Mouse (Mus musculus): ENCODE results near the gene Myo7a. TPM values are rescaled to one million over a fixed set of nuclear protein-coding genes. Genes with fewer than 3 reads are reported as not detected.

Gene Myo7a
- polyA plus RNA-seq, 1 experiment from 2014 or later = 13.5 TPM

DNA sequence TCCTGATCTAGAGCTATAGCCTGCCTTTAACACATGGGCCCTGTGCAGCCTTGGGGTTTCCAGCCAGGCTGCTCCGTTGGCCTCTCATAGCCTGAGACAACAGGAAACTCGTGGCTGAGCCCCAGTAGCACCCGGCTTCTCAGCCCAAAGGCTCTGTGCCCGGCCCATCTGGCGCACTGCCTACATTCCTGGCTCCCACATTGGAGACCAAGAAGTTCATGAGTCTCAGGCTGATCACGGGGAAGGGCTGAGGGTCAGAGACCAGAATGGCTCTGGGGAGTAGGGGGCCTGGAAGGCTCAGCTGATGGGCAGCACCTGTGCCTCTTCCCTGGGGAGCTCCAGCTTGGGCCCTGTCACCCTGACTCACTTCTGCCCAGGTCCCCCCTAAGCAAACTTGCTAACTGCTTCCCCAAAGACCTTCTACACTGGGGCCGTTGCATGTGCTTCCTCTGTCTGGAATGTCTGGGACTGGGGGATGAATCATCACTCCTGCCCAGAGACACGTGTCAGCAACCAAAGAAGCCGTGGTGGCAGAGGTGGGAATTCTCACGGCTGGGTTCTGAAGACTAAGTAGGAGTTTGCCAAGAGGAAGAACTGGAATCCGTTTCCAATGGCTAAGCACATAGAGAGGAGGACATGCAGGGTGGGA, 2.2 kb downstream of the Myo7a start:
- DNase-seq (ENCODE audit: low spot score) (no peak), ATAC-seq (ENCODE audit: insufficient read depth, low FRiP score, low TSS enrichment) (no peak)
- Histone ChIP-seq H3K36me3 (ENCODE audit: control insufficient read depth, insufficient read depth, low read length) (no peaks in the 10 kb centered on the region), H3K4me3 (ENCODE audit: low read depth, low read length) (no peak overlapping the region), H3K9ac (ENCODE audit: low read length) (no peak overlapping the region), H3K27me3 (ENCODE audit: control insufficient read depth, insufficient read depth, low read length) (no peaks in the 10 kb centered on the region), H3K27ac (ENCODE audit: low read depth, low read length) (no peak overlapping the region), H3K9me3 (ENCODE audit: control insufficient read depth, low read length) (no peaks in the 10 kb centered on the region), H3K4me1 (ENCODE audit: control insufficient read depth, insufficient read depth, low read length) (no peaks in the 10 kb centered on the region), H3K4me2 (ENCODE audit: low read depth) (no peak overlapping the region)
- WGBS = 66% methylated on average over 11 of the region's 11 CpGs

DNA sequence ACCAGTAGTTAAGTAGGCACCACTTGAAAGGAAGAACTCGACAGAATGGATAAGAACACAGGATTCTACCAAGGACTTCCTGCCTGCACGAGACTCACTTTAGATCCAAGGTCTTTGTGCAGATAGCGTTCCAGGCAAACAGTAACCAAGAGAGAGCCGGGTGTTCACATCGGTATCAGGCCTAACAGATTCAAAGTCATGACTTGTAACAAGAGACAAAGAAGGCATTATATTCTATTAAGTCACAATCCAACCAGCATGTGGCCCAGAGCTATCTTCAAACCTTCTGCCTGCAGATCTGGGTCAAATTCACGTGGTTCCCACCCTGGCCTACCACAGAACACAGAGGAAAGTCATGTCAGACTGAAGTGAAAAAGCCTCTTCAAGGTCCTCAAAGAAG, 4.7 kb downstream of the Myo7a start:
- H3K4me1 ChIP-seq (ENCODE audit: control insufficient read depth, insufficient read depth, low read length) = no peaks in the 10 kb centered on the region
- ATAC-seq (ENCODE audit: insufficient read depth, low FRiP score, low TSS enrichment) (no peak), DNase-seq (ENCODE audit: low spot score) (no peak)
- H3K27ac ChIP-seq (ENCODE audit: low read depth, low read length) = no peak overlapping the region
- no peaks in the 10 kb centered on the region for H3K27me3 ChIP-seq (ENCODE audit: control insufficient read depth, insufficient read depth, low read length)
- no peaks in the 10 kb centered on the region for H3K9me3 ChIP-seq (ENCODE audit: control insufficient read depth, low read length)
- H3K4me2 ChIP-seq (ENCODE audit: low read depth) = no peak overlapping the region
- no peak overlapping the region for H3K4me3 ChIP-seq (ENCODE audit: low read depth, low read length)
- no peak overlapping the region for H3K9ac ChIP-seq (ENCODE audit: low read length)
- WGBS = 64% methylated on average over 6 of the region's 6 CpGs
- H3K36me3 ChIP-seq (ENCODE audit: control insufficient read depth, insufficient read depth, low read length) = no peaks in the 10 kb centered on the region

DNA sequence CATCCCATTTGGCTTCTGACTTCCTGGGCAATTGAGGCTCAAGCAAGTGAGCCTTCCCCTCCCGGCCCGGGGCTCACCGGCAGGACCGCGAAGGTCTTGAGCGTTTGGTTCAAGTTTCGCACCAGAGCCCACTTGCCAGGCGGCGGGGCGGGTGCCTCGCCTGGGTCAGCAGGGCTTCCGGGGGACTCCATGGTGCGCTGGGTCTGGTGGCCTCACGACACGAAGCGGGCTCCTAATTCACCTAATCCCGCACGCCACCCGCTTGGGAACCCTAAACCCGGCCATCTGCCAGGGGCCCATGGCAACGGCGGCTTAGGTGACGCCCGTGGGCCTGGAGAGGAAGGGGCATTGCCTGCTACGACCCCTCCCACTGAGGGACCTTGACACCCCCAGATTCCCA, 8.1 kb downstream of the Myo7a start:
- WGBS = 9% methylated on average over 25 of the region's 25 CpGs
- no peaks in the 10 kb centered on the region for H3K36me3 ChIP-seq (ENCODE audit: control insufficient read depth, insufficient read depth, low read length)
- peak overlapping the region; percentile 3; the same call in 1 of the 2 replicates for H3K4me3 ChIP-seq (ENCODE audit: low read depth, low read length)
- no peaks in the 10 kb centered on the region for H3K9me3 ChIP-seq (ENCODE audit: control insufficient read depth, low read length)
- H3K27me3 ChIP-seq (ENCODE audit: control insufficient read depth, insufficient read depth, low read length) = no peaks in the 10 kb centered on the region; the same call in 1 of the 2 replicates
- DNase-seq (ENCODE audit: low spot score) (no peak), ATAC-seq (ENCODE audit: insufficient read depth, low FRiP score, low TSS enrichment) (no peak)
- H3K4me2 ChIP-seq (ENCODE audit: low read depth) = peak overlapping the region; percentile 38
- H3K9ac ChIP-seq (ENCODE audit: low read length) = peak overlapping the region; percentile 1; the same call in 1 of the 2 replicates
- H3K27ac ChIP-seq (ENCODE audit: low read depth, low read length) = no peak overlapping the region
- H3K4me1 ChIP-seq (ENCODE audit: control insufficient read depth, insufficient read depth, low read length) = no peaks in the 10 kb centered on the region

DNA sequence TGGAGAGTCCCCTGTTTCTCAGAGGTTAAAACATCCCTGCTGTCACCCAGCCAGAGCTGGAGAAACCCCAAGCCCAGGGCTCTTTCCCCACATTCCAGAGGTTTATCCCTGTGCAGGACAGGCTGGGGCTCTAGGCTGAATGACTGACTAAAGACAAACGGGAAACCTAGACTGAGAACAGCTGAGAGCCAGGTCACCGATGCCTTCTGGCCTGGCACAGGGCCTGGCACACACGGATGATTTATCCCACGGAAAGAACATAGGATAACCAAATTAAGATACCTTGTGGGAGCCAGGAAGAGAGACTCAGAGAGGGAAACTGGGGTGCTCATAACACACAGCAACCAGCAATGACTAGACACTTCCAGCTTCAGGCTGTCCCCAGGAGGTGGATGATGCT, 9.6 kb downstream of the Myo7a start:
- Histone ChIP-seq H3K36me3 (ENCODE audit: control insufficient read depth, insufficient read depth, low read length) (no peaks in the 10 kb centered on the region), H3K9ac (ENCODE audit: low read length) (no peak overlapping the region), H3K9me3 (ENCODE audit: control insufficient read depth, low read length) (no peaks in the 10 kb centered on the region), H3K27ac (ENCODE audit: low read depth, low read length) (no peak overlapping the region), H3K4me2 (ENCODE audit: low read depth) (no peak overlapping the region), H3K4me3 (ENCODE audit: low read depth, low read length) (no peak overlapping the region), H3K27me3 (ENCODE audit: control insufficient read depth, insufficient read depth, low read length) (no peaks in the 10 kb centered on the region; the same call in 1 of the 2 replicates), H3K4me1 (ENCODE audit: control insufficient read depth, insufficient read depth, low read length) (no peaks in the 10 kb centered on the region)
- ATAC-seq (ENCODE audit: insufficient read depth, low FRiP score, low TSS enrichment) = no peak
- 83% methylated on average over 4 of the region's 4 CpGs for WGBS
- DNase-seq (ENCODE audit: low spot score) = no peak

DNA sequence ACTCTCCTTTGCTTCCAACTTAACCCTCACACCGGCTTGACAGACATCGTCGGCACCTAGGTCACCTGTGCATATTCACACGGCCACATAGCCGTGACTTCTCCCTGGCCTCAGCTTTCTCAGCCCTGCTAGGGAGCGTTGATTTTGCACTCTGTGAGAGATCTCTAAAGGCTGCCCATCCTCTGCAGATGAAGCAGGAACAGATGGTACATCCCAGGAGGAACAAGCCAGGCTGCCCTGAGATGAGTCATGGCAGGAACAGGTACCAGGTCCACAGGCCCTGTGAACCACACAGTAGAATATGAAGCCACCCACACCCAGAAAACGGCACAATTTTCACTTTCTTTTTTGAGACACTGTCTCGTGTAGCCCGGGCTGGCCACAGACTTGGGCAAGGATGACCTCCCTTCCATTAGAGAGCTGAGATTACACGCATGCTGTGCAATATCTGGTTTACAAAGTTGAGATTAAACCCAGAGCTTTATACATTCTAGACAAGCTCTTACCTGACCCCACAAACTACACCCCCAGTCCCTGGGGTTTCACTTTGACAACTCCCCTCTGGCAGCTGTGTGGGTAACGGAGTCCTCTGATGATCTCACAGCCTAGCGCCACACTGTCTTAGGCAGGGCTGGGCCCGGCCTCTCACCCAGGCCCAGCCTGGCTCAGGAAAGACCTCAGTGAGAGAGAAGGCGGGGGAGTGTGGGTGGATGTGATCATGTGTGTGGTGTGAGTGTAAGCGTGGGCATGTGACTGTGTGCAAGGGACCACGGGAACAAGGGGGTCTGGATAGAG, 10.5 kb downstream of the Myo7a start:
- H3K4me2 ChIP-seq (ENCODE audit: low read depth) = no peak overlapping the region
- H3K27ac ChIP-seq (ENCODE audit: low read depth, low read length) = no peak overlapping the region
- H3K4me1 ChIP-seq (ENCODE audit: control insufficient read depth, insufficient read depth, low read length) = no peaks in the 10 kb centered on the region
- H3K9ac ChIP-seq (ENCODE audit: low read length) = no peak overlapping the region
- WGBS = 87% methylated on average over 16 of the region's 16 CpGs
- H3K36me3 ChIP-seq (ENCODE audit: control insufficient read depth, insufficient read depth, low read length) = no peaks in the 10 kb centered on the region
- no peak for DNase-seq (ENCODE audit: low spot score)
- H3K9me3 ChIP-seq (ENCODE audit: control insufficient read depth, low read length) = no peaks in the 10 kb centered on the region
- ATAC-seq (ENCODE audit: insufficient read depth, low FRiP score, low TSS enrichment) = 0 out of 2 replicates have a peak, but pooled peaks have one; percentile 27
- no peak overlapping the region for H3K4me3 ChIP-seq (ENCODE audit: low read depth, low read length)
- no peaks in the 10 kb centered on the region; the same call in 1 of the 2 replicates for H3K27me3 ChIP-seq (ENCODE audit: control insufficient read depth, insufficient read depth, low read length)

GRCm38 (mm10) chr7:98106272-98106671, 13.1 kb downstream of the Myo7a start:
- Histone ChIP-seq H3K27me3 (ENCODE audit: control insufficient read depth, insufficient read depth, low read length) (no peaks in the 10 kb centered on the region; the same call in 1 of the 2 replicates), H3K27ac (ENCODE audit: low read depth, low read length) (no peak overlapping the region), H3K9me3 (ENCODE audit: control insufficient read depth, low read length) (no peaks in the 10 kb centered on the region), H3K36me3 (ENCODE audit: control insufficient read depth, insufficient read depth, low read length) (no peaks in the 10 kb centered on the region), H3K4me3 (ENCODE audit: low read depth, low read length) (no peak overlapping the region), H3K9ac (ENCODE audit: low read length) (no peak overlapping the region), H3K4me1 (ENCODE audit: control insufficient read depth, insufficient read depth, low read length) (no peaks in the 10 kb centered on the region), H3K4me2 (ENCODE audit: low read depth) (no peak overlapping the region)
- no peak for ATAC-seq (ENCODE audit: insufficient read depth, low FRiP score, low TSS enrichment)
- DNase-seq (ENCODE audit: low spot score) = no peak
- WGBS = 93% methylated on average over 7 of the region's 7 CpGs

DNA sequence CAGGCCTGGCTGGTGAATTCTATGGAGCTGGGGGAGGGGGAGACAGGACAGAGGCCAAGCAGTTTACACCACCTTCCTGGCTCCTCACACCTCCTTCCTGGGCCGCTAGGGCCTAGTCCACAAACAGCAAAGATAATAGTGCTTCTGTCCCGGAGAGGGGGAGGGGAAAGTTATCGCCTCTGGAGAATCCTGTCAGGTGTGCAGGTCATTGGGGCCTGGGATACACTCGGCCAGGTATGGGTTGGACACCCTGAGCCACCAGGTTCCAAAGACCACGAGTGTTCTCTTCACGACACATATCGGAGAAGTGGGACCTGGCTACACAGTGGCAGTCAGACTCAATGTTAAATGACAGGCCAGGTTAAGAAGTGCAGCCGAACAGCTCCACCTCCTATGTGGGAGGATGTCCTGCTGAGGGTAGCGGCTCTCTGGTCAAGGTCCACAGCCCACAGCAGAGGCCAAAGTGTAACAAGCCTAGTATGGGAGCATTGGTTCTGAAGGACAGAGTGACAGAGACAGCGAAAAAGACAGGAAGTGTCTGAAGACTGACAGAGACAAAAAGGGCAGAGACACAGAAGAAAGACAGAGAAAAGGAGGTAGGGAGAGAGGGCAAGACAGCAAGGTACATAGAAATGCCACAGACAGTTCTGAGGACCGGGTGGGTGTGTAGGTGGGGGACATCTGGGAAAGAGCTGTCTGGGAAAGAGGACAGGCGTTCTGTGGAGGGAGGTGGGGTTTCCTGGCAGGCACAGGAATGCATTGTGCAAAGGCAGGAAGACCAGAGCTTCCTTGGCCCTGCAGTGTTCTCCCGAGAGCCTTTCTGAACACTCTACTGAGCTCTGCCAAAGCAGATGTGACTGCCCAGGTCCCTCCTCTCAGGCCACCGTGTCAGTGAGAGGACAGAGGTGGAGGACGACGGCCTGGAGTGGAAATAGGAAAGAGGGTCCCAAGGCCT, 14.6 kb downstream of the Myo7a start:
- DNase-seq (ENCODE audit: low spot score) = no peak
- 68% methylated on average over 16 of the region's 16 CpGs for WGBS

DNA sequence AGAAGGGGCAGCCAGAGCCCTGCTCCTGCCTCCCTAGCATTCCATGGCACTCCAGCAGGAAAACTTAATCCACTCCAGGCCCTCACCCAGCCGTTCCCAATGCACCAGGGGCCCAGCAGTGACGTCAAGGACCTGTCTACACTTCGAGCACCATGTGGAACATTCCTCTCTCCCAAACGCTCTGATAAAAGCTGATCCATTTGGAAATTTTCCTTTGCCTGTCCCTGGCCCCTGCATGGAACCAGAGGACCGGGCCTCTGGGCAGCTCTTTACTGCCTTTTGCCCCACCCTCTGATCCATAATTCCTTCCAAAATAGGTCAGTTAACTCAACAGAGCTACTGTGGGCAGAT, 15.4 kb downstream of the Myo7a start:
- WGBS = 78% methylated on average over 5 of the region's 5 CpGs
- no peak overlapping the region; the same call in 1 of the 2 replicates for H3K9ac ChIP-seq (ENCODE audit: low read length)
- H3K9me3 ChIP-seq (ENCODE audit: control insufficient read depth, low read length) = no peaks in the 10 kb centered on the region
- H3K27me3 ChIP-seq (ENCODE audit: control insufficient read depth, insufficient read depth, low read length) = no peaks in the 10 kb centered on the region; the same call in 1 of the 2 replicates
- DNase-seq (ENCODE audit: low spot score) (no peak), ATAC-seq (ENCODE audit: insufficient read depth, low FRiP score, low TSS enrichment) (no peak)
- no peak overlapping the region for H3K4me2 ChIP-seq (ENCODE audit: low read depth)
- H3K4me1 ChIP-seq (ENCODE audit: control insufficient read depth, insufficient read depth, low read length) = no peaks in the 10 kb centered on the region
- H3K36me3 ChIP-seq (ENCODE audit: control insufficient read depth, insufficient read depth, low read length) = no peaks in the 10 kb centered on the region
- no peak overlapping the region for H3K27ac ChIP-seq (ENCODE audit: low read depth, low read length)
- no peak overlapping the region for H3K4me3 ChIP-seq (ENCODE audit: low read depth, low read length)

More for the DNA sequence above, 14.6 kb downstream of the Myo7a start:
- H3K9me3 ChIP-seq (ENCODE audit: control insufficient read depth, low read length) = no peaks in the 10 kb centered on the region
- H3K4me1 ChIP-seq (ENCODE audit: control insufficient read depth, insufficient read depth, low read length) = no peaks in the 10 kb centered on the region
- no peak overlapping the region for H3K27ac ChIP-seq (ENCODE audit: low read depth, low read length)
- H3K9ac ChIP-seq (ENCODE audit: low read length) = no peak overlapping the region
- ATAC-seq (ENCODE audit: insufficient read depth, low FRiP score, low TSS enrichment) = no peak
- H3K4me2 ChIP-seq (ENCODE audit: low read depth) = no peak overlapping the region
- no peaks in the 10 kb centered on the region; the same call in 1 of the 2 replicates for H3K27me3 ChIP-seq (ENCODE audit: control insufficient read depth, insufficient read depth, low read length)
- H3K36me3 ChIP-seq (ENCODE audit: control insufficient read depth, insufficient read depth, low read length) = no peaks in the 10 kb centered on the region
- no peak overlapping the region for H3K4me3 ChIP-seq (ENCODE audit: low read depth, low read length)
